Mouse (Mus musculus): ENCODE results near the gene Hist2h2bb.
"Not testable (repeated sequence)": the region's sequence is repeated elsewhere in the genome, so short reads cannot be mapped to it uniquely, and the experiment has no call there.

The Hist2h2bb gene

GRCm38 (mm10) chr3:96240799-96241197 lies 28.8 kb upstream of the Hist2h2bb start:
- peak; percentile 32 for DNase-seq

- peak; percentile 70 for DNase-seq
These were observed 25.5 kb upstream of the Hist2h2bb start for GRCm38 (mm10) chr3:96243921-96244572.

- DNase-seq = peak; percentile 89
These were observed 24.3 kb upstream of the Hist2h2bb start, which contains the start of gene Hist2h2aa1 for GRCm38 (mm10) chr3:96245003-96245886. Gene Hist2h2aa1, plus strand, starts transcription at chr3:96245497.

GRCm38 (mm10) chr3:96246018-96246417 lies 23.5 kb upstream of the Hist2h2bb start:
- DNase-seq = not testable (repeated sequence)

GRCm38 (mm10) chr3:96246427-96246856 lies 23.1 kb upstream of the Hist2h2bb start, which contains the start of gene Hist2h3c1:
Gene Hist2h3c1, plus strand, starts transcription at chr3:96246685.
- not testable (repeated sequence) for DNase-seq

GRCm38 (mm10) chr3:96247356-96248140 lies 22.0 kb upstream of the Hist2h2bb start:
- DNase-seq = no peak

- no peak for DNase-seq
These were observed 21.2 kb upstream of the Hist2h2bb start for GRCm38 (mm10) chr3:96248141-96249033.

- no peak for DNase-seq
These were observed 20.6 kb upstream of the Hist2h2bb start for GRCm38 (mm10) chr3:96249034-96249345.

GRCm38 (mm10) chr3:96250890-96251289 lies 18.7 kb upstream of the Hist2h2bb start:
- no peak for DNase-seq

GRCm38 (mm10) chr3:96251787-96252186 lies 17.8 kb upstream of the Hist2h2bb start:
- DNase-seq = no peak

GRCm38 (mm10) chr3:96254683-96255355 lies 14.7 kb upstream of the Hist2h2bb start:
- DNase-seq = no peak

- no peak for DNase-seq
These were observed 13.5 kb upstream of the Hist2h2bb start for GRCm38 (mm10) chr3:96255926-96256593.

GRCm38 (mm10) chr3:96257190-96257589 lies 12.4 kb upstream of the Hist2h2bb start:
- no peak for DNase-seq

- DNase-seq = no peak
These were observed 9.3 kb upstream of the Hist2h2bb start for GRCm38 (mm10) chr3:96260220-96260619.

GRCm38 (mm10) chr3:96261623-96262022 lies 7.9 kb upstream of the Hist2h2bb start:
- no peak for DNase-seq

GRCm38 (mm10) chr3:96262216-96262875 lies 7.2 kb upstream of the Hist2h2bb start:
- peak; percentile 86 for DNase-seq

- DNase-seq = peak; percentile 99
These were observed 6.5 kb upstream of the Hist2h2bb start, which contains the start of gene Hist2h4 for GRCm38 (mm10) chr3:96262979-96263550. Gene Hist2h4, minus strand, starts transcription at chr3:96263311.

GRCm38 (mm10) chr3:96263558-96264403 lies 5.8 kb upstream of the Hist2h2bb start:
- no peak for DNase-seq

GRCm38 (mm10) chr3:96264404-96264949 lies 5.1 kb upstream of the Hist2h2bb start:
- no peak for DNase-seq
